Mouse (Mus musculus) embryo, embryonic 9.5 days (tissue): ENCODE data around the gene Nap1l1.

Source experiments
- DNase-seq: peaks from one replicate; pipeline ENCODE4 v3.0.0-alpha.2; 2017; ENCODE audit errors: extremely low spot score

The Nap1l1 gene

DNA sequence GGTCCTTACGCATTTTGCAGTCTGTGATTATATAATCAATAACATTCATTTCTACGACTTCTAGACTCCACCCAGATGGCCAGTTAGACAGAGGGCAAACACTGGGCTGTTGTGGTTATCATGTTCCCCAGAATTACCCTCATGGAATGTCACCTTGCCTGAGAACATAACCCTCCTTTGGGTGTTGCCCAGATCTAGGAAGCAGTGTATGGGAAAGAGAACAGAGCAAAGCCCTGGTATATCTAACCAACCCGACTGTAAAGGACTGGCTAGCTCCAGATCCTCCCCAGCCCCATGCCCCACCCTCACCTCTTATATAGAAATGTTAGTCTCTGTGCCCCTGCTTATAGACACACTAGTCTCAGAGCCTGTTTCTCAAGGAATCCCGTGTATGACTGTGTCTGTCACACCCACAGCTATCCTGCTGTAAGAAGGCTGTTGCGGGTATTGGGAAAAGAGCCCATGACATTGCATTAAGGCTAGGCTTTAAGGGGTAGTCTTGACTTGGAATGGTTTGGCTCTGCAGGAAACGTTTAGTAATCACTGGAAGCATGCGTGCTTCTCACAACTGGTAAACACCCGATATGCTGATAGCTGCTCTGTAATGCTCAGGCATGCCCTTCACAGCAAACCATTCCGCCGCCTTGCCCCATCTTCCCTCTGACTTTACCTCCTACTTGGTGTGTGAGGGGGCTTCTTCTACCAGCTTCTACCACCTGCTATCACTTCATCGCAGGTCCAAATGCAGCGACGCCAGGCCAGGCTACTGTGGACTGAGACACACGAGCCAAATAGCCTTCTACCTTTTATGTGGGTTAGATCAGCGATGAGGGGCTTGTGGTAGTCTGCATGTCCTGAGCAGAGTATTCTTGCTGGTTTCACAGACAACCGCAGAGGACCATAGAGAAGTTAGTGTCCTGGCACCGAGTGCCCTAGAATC lies 42.3 kb downstream of the Nap1l1 start:
- DNase-seq, result no peak

DNA sequence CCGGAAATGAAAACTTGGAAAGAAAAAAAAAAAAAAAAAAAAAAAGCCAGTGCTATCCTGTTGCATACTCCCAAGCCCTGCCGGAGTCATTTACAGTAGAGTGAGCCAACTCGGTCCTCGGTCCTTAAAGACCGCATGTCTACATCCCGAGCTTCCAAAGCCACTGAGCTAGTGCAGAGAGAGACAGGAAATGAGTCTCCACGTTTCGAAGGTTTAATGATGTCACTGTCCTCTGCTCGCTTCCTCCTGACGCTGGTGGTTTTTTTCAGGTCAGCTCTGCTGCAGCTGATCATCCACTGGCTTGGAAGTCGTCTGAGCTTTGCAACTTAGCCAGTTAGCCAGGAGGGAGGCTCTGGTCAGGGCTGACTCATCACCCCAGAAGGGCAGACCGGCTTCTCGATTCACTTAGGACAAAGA lies 43.2 kb downstream of the Nap1l1 start:
- DNase-seq, result no peak

DNA sequence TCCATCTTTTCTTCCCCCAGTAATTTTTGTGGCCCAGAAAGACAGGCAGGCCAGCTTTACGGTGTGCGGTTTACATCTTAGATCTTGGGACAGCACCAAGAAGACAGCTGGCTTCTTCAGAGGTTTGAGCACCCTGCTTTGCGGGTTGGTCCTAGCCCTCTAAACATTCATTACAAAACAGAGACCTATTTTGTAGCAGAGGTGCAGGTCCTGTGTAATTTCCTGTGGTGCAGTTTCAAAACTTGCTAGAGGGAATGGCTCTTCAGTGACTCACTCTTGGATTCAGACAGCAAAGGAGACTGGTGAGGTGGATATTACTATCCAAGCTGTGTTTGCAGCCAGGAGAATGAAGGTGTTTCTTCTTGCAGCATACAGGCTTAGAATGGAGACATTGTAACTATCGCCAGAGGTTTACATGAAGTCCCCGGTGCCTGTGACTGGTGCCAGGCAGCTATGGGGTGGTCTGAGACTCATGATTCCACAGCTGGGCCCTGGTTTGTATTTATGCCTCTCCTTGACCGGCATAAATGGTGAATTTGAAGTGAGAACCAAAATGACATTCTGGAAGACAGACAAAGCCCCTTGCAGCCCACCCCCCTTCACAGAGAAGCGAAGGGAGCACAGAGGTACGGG lies 43.9 kb downstream of the Nap1l1 start:
- no peak for DNase-seq

DNA sequence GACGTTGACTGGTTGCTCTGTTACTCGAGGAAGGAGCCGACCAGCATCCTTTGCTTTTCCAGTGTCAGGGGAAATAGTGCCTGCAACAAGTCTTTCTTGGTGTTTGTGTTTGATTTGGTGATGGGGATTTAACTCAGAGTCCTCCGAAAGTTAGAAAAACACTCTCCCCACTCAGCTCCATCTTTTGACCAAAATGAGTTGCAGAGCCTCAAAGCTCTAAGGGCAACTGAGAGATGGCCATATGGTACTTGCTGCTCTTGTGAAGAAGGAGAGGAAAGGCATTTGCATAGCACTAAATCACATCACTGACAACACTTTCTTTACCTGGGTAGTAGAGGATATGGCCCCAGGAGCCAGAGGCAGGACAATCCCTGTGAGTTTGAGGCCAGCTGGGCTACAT lies 45.3 kb downstream of the Nap1l1 start:
- no peak for DNase-seq

DNA sequence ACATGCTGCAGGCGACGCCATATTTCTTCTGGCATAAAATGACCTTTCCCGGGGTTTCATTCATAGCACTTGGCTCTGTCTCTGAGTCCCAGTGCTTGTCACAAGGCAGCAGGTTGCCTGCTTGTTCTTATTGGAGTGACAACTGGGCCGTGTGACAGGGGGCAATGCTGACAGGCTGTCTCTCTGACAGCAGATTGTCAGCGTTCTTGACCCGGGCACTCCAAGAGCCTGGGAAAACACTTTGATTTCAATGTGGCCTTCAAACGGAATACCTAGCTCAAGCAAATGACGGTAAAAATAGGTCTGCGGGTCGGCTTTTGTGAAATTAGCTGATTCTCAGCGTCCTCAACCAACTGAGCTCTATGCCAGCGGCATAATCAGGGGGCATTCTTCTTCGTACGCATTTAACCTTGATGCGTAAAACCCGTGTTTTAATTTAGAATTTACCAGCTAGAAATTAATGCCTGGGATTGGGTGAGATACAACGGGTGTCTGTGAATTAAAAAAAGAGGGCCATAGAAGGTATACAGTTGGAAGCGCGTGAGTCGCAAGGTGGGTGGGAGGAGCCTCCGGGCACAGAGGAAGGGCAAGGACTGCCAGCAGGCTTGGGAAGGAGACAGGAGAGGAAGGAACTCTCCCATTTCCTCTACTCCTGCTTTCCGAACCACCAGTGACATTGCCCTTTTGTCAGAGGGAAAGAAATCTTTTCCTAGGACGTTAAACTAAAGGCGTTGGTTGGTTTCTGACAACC lies 46.8 kb downstream of the Nap1l1 start:
- no peak for DNase-seq

DNA sequence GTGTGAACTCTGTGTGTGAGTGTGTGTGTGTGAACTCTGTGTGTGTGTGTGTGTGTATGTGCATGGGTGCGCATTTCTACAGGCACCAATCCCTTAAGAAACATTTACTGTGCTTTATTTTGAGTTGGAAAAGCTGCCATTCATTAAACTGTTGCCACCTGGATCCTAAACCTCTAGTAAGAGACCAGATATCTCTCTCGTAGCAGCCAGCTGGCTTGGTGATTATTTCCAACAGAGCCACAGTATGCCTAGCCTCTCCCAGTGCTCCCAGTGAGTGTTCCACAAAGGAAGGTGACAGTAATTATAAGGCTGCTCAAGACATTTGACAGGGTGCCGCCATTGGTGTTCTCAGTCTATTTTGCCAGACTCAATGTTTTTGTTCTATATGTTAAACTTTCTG lies 47.6 kb downstream of the Nap1l1 start:
- DNase-seq, result no peak

DNA sequence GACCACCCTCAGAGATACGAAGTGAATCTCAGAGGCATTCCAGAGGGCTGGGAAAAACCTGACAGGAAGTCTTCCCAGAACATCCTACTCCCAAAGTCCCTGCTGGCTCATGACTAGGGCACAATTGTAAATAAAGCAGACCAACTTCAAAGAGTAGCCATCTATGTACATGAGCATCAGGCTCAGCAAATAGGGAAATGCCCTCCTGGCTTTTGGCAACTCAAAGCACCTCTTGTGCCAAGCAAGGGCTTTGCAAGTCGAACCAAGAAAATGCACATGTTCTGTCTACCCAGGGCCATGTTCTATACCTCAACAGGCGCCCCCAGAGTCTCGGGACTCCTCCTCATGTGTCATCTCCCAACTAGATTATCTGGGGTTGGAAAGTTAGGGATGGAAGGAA lies 48.6 kb downstream of the Nap1l1 start:
- DNase-seq, result no peak

DNA sequence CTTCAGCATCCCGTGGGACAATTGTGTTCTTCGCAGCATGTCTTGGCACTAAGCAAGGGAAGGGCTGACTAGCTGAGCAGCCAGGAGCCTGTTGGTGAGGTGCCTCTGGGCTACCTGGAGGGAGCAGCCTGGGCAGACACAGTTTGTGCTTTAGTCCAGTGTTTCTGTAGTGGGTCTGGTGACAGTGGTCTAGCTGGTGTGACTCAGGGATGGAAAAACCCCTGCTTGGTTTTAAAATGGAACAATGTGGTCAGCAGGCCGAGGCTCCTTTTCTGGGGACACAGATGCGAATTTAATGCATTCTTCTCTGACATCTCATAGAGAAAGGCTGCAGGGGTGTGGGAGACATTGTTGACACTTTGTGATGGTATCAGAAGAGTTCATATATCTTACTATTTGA lies 49.2 kb downstream of the Nap1l1 start:
- no peak for DNase-seq

DNA sequence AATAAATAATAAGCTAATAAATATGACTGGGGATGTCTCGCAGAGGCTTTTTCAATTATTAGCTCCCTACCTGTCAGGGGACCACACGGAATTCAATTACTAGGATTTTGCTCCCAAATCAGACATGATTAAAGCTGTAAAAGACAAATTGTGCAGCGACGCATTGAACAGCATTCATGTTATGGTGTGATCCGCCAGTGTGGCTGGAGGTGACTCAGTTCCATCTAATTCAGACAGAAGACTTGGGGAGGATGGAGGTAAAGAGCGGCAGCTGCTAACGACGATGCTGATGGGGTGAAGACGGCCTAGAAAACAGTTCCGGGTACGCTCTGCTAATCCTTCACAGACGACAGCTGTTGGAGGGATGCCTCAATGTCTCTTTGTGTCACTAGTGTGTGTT lies 50.9 kb downstream of the Nap1l1 start:
- DNase-seq, result no peak

DNA sequence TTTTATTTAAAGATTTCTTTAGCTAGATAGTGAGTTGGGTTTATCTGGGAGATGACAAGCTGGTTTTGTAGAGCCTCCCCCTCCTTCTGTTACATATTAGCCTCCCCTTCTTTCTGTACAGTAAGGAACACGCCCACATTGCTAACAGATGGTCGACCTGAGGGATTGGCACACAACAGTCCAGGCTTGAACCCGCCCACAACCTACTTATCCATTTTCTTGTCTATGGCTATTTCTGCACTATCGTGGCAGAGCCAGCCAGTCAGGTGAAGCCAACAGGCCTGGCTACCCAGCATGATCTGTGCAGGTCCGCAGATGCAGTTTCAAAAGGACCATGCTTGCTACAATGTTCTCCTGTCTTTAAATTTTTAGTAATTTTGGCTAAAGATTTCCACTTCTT lies 54.0 kb downstream of the Nap1l1 start:
- no peak for DNase-seq

DNA sequence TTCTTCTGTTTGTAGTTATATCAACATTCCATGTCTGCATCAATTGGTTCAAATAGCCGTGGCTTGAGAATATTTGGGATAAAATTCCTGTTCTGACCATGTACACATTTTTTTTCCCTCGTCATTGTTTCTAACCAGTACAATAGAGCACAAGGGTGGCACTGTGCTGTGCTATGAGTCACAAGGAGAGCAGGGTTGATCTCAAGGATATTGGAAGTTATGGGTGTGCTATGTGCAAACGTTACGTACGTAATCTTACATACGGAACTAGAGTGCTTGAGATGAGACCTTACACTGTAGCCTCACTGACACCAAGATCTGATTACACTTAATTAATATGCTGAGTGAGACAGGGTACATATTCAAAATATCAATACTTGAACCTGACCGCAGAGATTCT lies 54.6 kb downstream of the Nap1l1 start:
- no peak for DNase-seq

DNA sequence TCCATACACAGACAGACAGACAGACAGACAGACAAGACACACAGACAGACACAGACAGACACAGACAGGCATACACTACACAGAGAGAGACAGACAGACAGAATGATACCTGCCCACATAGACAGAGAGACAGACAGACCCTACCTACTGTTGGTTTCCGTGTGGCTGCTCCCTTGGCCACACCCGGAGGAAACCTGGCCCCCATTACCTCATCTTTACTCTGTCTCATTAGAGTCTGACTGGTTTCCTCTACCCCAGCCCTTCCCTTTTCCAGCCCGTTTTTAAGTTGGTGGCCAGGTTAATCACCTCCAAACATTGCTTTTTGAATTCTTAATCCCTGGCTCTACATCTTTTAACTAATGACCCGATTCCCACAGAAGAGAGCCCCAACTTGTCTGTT lies 55.3 kb downstream of the Nap1l1 start:
- no peak for DNase-seq

DNA sequence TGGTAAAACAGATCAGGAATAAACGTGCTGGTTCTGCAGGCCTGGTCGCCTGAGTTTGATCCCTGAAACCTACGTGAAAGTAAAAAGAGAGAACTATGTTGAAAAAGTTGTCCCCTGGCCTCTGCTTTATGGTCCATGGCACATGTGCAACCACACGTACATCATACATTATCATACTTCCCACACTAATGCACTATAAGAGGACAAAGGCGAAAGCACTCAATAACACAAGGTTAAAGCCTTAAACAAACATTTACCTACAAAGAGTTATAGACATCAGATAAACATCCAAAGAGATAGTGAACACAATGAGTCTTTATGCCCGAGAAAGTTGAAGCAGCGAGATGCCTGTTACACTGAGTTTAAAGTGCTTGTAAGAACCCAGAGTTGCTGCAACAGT lies 57.4 kb downstream of the Nap1l1 start:
- DNase-seq, result no peak

DNA sequence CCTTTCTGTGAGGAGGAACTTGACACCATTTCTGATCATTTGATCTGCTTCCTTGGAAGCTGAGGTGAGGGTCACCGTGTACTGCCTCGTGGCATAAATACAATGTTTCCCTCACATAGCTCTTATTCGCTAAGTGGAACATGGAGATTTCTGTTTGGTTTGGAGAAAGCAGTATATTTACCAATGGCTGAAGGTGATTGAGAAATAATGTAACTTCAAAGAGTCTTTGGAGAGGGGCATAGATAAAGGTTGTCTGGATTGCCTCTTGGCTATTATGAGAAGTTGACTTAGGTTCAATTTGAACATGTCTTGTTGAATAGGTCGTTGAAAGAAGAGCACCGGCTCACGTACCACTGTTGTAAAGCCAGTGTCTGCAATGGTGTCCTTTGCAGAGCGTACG lies 61.7 kb downstream of the Nap1l1 start:
- no peak for DNase-seq

DNA sequence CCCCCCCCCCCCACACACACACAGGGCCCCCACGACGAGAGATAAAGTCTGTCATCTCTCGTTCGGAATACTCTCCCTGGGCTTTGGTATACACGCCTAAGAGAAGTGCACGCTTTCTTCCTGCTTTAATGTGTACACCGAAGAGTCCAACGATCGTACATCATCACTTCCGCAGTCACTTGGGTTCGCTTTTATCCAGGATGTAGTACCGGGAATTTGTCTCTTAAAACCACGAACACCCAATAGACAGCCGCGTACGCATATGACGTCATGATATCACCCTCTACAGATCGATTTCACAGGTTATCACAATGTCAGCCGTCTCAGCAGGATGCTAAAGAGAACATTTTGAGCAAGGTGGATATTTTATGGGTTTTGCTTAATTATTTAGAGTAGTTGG lies 64.4 kb downstream of the Nap1l1 start:
- DNase-seq, result no peak

DNA sequence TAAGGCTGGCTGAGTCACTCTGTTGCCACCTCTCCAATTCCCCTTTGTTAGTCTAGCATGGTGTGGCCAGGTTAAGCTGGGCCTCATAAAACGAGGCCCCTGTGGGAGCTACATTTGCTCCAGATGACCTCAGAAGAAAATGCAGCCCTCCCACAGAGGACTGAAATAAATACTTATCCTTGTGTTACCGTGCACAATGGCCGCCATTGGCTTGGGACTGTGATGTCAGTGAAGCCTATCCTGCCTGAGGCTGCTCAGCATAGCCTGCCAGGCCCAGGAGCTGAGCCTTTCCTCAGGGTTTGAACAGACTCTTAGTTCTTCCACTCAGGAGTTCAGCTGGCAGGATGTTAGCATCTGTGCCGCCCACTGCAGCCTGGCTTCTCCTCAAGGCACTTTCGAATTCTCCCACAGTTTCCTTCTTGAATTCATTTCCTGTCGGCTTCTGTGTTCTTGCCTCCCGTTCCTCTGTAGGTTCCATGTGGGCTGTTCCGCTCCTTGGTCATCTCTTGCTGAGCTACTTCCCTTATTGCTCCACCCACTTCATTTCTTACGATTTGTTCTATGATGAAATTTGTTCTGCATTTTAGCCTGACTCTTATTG lies 66.8 kb downstream of the Nap1l1 start:
- peak; percentile 55 for DNase-seq

DNA sequence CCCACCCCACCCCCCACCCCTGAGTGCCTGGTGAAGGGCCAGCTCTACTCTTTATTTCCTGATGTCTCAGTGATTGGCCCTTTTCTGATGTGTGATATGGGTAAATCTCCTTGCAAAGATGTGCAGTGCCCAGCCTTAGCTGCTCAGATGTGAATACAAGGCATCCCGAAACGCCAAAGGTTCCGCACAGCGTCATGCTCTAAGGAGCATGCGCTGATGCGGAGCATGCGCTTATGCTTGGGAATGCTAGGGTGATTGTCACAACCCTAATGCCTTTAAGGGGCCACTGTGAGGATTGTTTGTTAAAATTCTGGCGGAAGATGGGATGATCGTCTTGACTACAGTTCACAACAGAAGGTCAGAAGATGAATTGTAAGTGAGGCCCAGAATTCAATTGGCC lies 67.7 kb downstream of the Nap1l1 start:
- DNase-seq, result no peak

DNA sequence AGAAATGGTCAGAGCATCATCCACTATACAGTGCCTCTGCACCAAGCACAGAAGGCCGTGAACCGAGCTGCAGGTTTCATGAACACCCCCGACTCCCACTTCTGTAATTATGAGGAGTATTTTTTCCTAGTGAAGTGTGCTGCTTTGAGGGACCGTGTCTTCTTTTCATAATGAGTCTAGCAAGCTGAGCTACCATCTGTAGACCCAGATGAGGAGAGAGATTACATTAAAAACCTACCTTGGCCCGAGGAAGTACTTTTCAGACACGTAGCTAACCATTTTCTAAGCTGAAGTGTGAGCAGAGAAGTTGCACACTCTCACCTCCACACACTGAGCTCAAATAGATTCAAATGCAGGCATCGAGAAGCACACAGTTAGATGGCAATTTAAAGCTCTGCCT lies 70.1 kb downstream of the Nap1l1 start:
- DNase-seq, result no peak

DNA sequence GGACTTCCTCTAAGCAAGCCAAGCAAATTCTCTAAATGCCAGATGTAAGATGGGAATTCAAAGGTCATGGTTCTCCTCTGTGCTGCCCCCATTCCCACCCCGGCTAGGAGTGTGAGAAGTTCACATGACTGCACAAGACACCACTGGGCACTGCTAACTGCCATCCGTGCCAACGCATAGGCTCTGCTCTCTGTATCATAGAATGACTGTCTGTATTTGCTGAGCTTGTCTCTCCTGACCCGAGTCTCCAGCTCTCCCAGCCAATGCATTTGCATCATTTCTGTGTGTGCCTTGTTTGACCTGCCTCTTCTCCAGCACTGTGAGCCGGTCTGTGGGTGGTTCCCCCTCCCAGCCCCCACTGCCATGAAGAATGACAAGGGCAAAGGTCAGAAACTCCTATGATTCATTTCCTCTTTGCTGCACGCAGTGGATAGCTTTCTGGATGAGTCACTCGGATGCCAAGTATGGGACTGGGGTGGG lies 70.8 kb downstream of the Nap1l1 start:
- peak; percentile 57 for DNase-seq

DNA sequence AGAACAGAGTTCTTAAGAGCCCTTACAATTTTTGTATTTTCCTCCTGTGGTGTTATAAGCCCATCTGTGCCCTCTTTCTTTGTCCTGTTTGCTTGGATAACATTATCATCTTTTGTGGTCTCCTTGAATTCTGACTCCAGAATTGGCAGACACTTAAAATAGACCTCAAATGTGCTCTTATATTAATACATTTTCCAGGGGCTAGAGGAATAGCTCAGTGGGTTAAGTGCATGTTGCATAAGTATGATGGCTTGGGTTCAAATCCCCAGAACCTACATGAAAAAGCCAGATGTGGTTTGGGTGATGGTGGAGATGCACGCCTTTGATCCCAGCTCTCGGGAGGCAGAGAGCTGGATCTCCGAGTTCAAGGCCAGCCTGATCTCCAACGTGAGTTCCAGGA lies 71.3 kb downstream of the Nap1l1 start:
- no peak for DNase-seq

DNA sequence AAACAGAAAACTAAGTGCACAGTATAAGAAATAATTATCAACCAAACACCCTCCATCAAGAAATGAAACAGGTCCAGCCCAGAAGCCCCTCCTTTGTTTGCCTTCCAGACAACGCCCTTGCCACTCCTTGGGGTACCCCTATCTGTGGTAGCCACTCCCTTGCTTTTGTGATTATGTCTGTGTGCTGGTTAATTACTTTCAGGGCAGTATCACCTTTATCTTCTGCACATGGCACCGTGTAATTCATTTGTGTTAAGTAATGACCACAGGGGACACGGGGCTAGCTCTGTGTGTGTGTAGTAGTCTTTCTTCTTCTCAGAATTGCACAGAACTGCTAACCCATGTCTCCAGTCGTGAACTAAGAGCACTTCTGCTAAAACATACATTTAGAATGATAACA lies 72.6 kb downstream of the Nap1l1 start:
- DNase-seq, result no peak
